Mouse (Mus musculus) macrophage (primary cell): ENCODE measurements around the gene A4gnt. TPM values are rescaled to one million over a fixed set of nuclear protein-coding genes. Genes with fewer than 3 reads are reported as not detected.

Experiments
- H3K27ac ChIP-seq: fragments of 350-480 bp; formaldehyde crosslinking; 2 replicates; pipeline ENCODE4 v1.9.0; 2021
- H3K36me3 ChIP-seq: fragments of 350-480 bp; formaldehyde crosslinking; 2 replicates; pipeline ENCODE4 v1.9.0; 2021; ENCODE audit errors: inconsistent target
- H3K4me3 ChIP-seq: fragments of 350-480 bp; formaldehyde crosslinking; 2 replicates; pipeline ENCODE4 v1.9.0; 2021; ENCODE audit errors: inconsistent target
- H3K79me2 ChIP-seq: fragments of 350-480 bp; formaldehyde crosslinking; 2 replicates; pipeline ENCODE4 v1.9.0; 2021; ENCODE audit errors: inconsistent target
- WGBS: methylation state at CpG from one replicate; pipeline ENCODE4 v1.1.7; 2026; ENCODE audit warnings: inconsistent platforms; ENCODE audit not compliant: missing documents; 5-methylcytosine and 5-hydroxymethylcytosine counted together
- polyA plus RNA-seq: library from polyadenylated mRNA; stranded (reverse); fragments of 250-400 nt; gene quantifications from 3 replicates; pipeline ENCODE4 v1.2.4, GENCODE M21; 2018; ENCODE audit warnings: inconsistent platforms

Gene A4gnt
- polyA plus RNA-seq, 1 experiment from 2014 or later = not detected

- no peaks in the 10 kb centered on the region for H3K36me3 ChIP-seq
- no peak overlapping the region for H3K4me3 ChIP-seq
- H3K27ac ChIP-seq = no peak overlapping the region
- H3K79me2 ChIP-seq = no peaks in the 10 kb centered on the region
- 68% methylated on average over 16 of the region's 16 CpGs for WGBS
Observed at GRCm38 (mm10) chr9:99661606-99662166, 49.4 kb downstream of the A4gnt start.

GRCm38 (mm10) chr9:99662406-99662805 lies 50.1 kb downstream of the A4gnt start:
- Histone ChIP-seq H3K27ac (no peak overlapping the region), H3K36me3 (no peaks in the 10 kb centered on the region), H3K4me3 (no peak overlapping the region), H3K79me2 (no peaks in the 10 kb centered on the region)
- 27% methylated on average over 7 of the region's 7 CpGs for WGBS

GRCm38 (mm10) chr9:99662887-99663286 lies 50.6 kb downstream of the A4gnt start:
- Histone ChIP-seq H3K36me3 (no peaks in the 10 kb centered on the region), H3K79me2 (no peaks in the 10 kb centered on the region), H3K27ac (no peak overlapping the region), H3K4me3 (no peak overlapping the region)
- 83% methylated on average over 9 of the region's 10 CpGs for WGBS

- Histone ChIP-seq H3K4me3 (no peak overlapping the region), H3K36me3 (no peaks in the 10 kb centered on the region), H3K79me2 (no peaks in the 10 kb centered on the region), H3K27ac (no peak overlapping the region)
- 91% methylated on average over 8 of the region's 8 CpGs for WGBS
Observed at GRCm38 (mm10) chr9:99667596-99667995, 55.3 kb downstream of the A4gnt start.

- WGBS = 23% methylated on average over 2 of the region's 2 CpGs
- no peaks in the 10 kb centered on the region for H3K36me3 ChIP-seq
- H3K79me2 ChIP-seq = no peaks in the 10 kb centered on the region
- no peak overlapping the region for H3K4me3 ChIP-seq
- H3K27ac ChIP-seq = no peak overlapping the region
Observed at GRCm38 (mm10) chr9:99671603-99672002, 59.3 kb downstream of the A4gnt start.

Other genes starting within 250 kb of the A4gnt start
- gene Mras, start 175.1 kb upstream of the A4gnt start, polyA plus RNA-seq = 6.5 to 23.7 TPM (median 6.6 TPM) in 3 replicates
- gene Nme9, start 161.0 kb upstream of the A4gnt start, polyA plus RNA-seq = not detected in 3 replicates
- gene Armc8, start 43.6 kb upstream of the A4gnt start, polyA plus RNA-seq = 13.4 to 17.8 TPM (median 15.9 TPM) in 3 replicates
- 7.1 to 17.0 TPM (median 11.0 TPM) in 3 replicates for gene Dbr1, start 36.7 kb upstream of the A4gnt start, polyA plus RNA-seq
- gene Dzip1l, start 17.0 kb downstream of the A4gnt start, polyA plus RNA-seq = not detected in 3 replicates
- not detected in 3 replicates for gene Cldn18, start 104.8 kb downstream of the A4gnt start, polyA plus RNA-seq